Mouse (Mus musculus): ENCODE measurements around the gene Zmiz1.

DNA sequence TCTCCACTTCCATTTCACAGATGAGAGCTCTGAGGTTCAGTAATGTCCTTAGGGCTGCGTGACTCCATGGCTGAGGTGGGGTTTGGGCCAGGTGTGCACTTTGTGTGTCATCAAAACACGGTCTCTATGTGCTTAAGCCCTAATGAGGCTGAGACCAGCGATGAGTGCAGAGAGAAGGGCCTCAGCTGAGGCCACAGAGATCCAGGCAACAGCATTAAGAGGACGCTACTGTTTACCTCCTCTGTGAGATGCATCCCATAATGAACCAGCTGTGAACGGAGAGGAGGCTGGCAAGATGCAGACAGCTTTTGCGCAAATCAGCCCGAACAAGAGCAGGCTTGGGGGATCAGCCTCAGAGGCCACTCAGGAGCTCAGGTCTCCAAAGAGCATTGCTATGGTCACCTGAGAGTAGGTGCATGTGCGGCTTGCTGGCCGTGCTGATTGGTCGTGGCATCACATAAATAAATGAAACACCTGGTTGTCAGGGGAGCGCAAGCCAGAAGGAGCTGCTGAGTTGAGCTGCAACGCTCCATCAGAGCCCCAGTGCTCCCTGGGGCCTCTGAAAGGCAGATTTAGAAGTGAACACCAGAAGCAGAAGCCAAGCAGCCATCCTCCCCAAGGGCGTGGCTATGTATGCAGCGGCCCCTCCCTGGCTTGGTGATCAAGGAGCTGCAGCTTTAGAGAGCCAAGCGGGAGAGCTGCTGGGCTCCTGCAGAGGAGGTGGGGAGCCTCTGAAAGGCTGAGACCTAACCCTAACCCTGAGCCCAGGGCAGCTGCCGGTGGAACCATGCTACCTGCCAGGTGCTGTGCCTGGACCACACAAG is 115.3 kb downstream of the Zmiz1 start:
- TF ChIP-seq EP300 (IDR thresholded peaks at IDR 0.05) (no peak), CTCF (IDR thresholded peaks at IDR 0.05) (no peak)
